Mouse (Mus musculus) retina, embryonic 14.5 days (tissue): ENCODE results near the gene Olfr25.

Experiments used
- DNase-seq: peaks from one replicate; pipeline ENCODE4 v3.0.0-alpha.2; 2015; ENCODE audit warnings: low spot score

Gene Olfr25

DNA sequence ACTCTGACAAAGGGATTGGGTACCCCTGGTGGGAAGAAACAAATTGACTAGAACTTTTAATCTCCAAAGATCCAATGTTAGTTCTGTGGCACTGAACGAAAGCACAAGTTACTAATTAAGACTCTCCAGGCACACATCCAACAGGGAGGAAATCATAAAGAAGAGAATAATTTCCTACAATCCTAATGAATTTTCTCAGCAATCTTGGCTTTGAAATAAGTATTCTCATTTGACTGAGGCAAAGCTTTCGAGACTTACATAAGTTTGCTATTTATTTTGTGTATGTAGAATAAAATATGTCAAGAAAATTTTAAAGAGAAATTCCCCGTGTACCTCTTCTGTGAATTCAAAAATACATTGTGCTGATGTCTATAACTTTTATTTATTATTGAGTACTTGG lies at the start of gene Olfr25:
Gene Olfr25, plus strand, starts transcription at position 301 of the 400 bp plus-strand sequence.
- no peak for DNase-seq

DNA sequence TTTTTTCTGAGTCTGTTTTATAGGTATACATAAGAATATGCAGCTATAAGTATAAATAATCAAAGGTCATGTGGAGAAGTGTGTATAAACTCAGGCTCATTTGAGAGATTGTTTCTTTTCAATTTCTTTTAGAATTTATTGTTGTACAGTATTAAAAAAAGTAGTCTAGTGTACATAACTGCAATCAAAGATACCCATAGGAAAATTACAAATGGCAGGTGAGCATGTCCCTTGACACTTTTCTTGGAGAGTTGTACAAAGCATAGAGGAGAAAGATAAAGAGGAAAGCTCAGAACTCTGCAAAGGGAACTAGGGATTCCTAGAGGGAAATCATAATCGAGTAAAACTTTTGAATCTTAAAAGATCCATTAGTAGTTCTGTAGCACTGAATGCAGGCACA lies 38.1 kb upstream of the Olfr25 start, which contains the start of gene Olfr896-ps1:
Gene Olfr896-ps1, plus strand, starts transcription at position 301 of the 400 bp plus-strand sequence.
- no peak for DNase-seq

DNA sequence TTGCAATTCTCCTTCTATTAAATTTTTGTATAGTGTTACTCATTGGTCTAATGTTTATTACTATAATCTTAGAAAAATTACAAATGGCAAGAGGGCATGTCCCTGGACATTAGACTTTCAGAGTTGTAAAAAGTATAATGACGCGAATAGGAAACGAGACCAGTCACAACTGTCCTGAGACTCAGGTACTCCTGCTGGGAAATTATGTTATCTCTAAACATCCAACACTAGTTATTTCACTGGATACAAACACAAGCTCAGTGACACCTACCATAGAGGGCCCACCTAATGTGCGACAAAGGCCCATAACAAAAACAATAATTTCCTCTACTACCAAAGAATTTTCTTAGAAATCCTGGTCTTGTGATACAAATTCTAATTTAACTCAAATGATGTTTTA lies 19.3 kb downstream of the Olfr25 start, which contains the start of gene Olfr898:
Gene Olfr898, plus strand, starts transcription at position 301 of the 400 bp plus-strand sequence.
- DNase-seq: no peak

DNA sequence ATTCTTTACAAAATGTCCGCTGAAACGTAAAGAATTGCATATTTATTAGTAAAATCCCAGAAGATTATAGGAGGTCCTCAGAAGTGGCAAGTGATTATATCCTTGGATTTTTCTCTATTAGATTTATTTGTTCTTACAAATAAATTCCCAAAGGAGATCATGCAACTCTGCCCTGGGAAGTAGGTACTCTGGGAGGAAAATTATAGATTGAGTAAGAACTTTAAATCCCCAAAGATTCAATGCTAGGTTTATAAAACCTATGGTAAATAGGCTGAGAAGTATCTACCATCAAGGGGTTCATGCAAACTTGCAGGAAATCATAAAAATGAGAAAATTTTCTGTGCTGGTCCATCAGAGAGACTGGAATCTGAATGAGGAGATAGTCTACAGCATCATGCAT lies 37.7 kb downstream of the Olfr25 start, which contains the start of gene Olfr250:
Gene Olfr250, plus strand, starts transcription at position 301 of the 400 bp plus-strand sequence.
- no peak for DNase-seq

DNA sequence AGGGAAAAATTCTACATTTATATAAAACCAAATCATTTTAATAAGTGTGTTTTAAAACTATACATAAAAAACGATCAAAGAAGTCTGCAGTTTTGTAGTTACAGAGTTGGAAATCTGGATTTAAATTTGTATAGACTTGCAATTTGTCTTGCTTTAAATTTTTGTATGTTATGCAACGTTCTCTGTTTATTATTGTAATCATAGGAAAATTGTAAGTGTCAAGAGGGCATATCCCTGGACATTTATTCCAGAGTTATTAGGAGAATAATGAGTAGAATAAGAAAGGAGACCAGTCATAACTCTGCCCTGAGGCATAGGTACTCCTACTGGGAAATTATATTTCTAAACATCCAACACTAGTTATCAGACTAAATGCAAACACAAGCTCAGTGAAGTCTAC lies 47.9 kb downstream of the Olfr25 start, which contains the start of gene Olfr251:
Gene Olfr251, plus strand, starts transcription at position 301 of the 400 bp plus-strand sequence.
- no peak for DNase-seq
